Mouse (Mus musculus) regulatory T cell (primary cell): ENCODE data around the gene Zbtb34.

Experiments
- in situ Hi-C: fragments of 300-600 bp; cut with MboI, MseI; formaldehyde crosslinking; loops from one replicate; pipeline ENCODE4 v1.15.1; 2025; ENCODE audit warnings: high pct_unique_total_duplicates

Gene Zbtb34

GRCm38 (mm10) chr2:33357250-33357838 is 73.8 kb downstream of the Zbtb34 start:
- in situ Hi-C loops, result no loop called here
